Mouse (Mus musculus): ENCODE measurements at regions not wholly inside any gene's neighbourhood (a gene's known extent, or its start where the extent isn't known, plus 50 kb on each side); places are given as distances from the start of the nearest gene placed in this dataset.

DNA sequence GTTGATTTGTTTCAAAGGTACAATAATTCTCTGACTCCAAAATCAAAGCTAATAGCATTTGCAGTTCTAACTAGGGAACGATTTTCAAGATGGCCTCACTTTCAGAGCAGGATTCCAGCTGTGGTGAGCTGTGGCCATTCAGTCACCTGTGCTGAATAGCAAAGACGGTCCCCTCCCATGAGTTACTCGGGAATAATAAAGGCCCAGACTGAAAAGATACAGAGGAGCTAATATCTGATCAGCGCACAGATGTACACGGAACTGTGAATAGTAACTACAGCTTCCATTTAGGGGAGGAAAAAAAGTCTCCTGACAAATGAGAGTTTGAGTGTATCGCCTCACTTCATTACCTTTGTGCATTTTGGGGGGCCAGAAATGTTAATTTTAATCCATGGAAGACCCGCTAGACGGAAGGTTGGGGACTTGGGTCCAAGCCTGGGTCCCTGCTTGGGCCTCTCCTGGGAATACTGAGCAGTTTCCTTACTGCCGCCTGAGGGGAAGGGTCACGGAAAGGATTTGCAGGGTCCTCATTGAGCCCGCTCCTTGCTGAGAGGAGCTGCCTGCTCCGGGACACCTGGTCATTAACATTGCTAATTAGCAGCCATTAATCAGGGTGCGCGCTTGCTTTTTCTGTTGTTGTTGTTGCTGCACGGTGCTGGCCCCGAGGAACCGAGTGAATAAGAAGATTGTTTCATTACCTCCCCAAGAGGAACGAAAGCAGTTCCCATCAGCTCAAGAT, 421.2 kb upstream of the Atp11b start:
- Histone ChIP-seq H3K4me1 (peaks cover 50% of the 10 kb centered on the region), H3K9me3 (replicated peaks) (no peaks in the 10 kb centered on the region), H3K36me3 (ENCODE audit: poor library complexity, severe bottlenecking) (no peaks in the 10 kb centered on the region), H3K9ac (0 out of 2 replicates have a peak overlapping the region, but pooled peaks have one; percentile 21), H3K27me3 (no peaks in the 10 kb centered on the region), H3K4me2 (peak overlapping the region; percentile 48), H3K27ac (peak overlapping the region; percentile 91), H3K4me3 (peak overlapping the region; percentile 1; the same call in 1 of the 2 replicates)
- ATAC-seq: peak; percentile 85
- WGBS: 2% methylated on average over 18 of the region's 18 CpGs

DNA sequence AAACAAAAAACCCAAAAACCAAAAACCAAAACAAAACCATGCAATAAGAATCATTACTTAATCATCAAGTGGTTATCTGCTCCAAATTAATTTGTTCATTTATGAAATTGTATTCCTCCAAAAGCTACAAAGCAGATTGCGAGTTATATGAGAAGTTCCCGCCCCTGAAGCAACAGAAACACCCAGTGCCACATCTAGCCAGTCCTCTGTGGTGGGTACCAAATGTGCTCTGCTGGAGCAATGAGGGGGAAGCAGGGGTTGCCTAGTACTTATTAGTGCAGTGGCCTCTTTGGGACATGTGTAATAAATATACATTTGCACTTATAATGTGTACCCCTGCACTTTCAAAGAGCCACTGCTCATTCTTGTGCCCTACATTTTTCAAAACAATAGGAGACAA, 419.9 kb upstream of the Atp11b start:
- no peak overlapping the region for H3K9ac ChIP-seq

DNA sequence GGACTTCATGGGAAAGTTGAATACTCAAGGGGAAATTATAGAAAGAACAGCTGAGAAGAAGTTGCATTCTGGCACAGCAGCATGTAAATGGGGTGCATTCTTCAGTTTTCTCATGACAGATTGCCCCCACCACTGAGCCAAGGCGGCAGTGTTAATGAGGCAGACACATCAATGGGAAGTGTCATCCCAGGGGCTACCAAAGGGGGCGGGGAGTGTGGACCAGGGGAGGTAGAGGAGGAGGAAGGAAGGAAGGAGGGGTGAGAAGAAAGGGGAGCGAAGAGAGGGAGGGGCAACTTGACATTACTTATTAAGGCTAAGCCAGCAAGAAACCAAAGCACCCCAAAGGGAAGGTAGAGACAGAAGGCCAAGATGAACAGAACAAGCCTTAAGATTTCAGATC, 419.4 kb upstream of the Atp11b start:
- Histone ChIP-seq H3K9me3 (replicated peaks) (no peaks in the 10 kb centered on the region), H3K9ac (no peak overlapping the region), H3K4me1 (peaks cover 52% of the 10 kb centered on the region), H3K4me3 (no peak overlapping the region), H3K4me2 (no peak overlapping the region), H3K36me3 (ENCODE audit: poor library complexity, severe bottlenecking) (no peaks in the 10 kb centered on the region), H3K27ac (peak overlapping the region; percentile 69), H3K27me3 (no peaks in the 10 kb centered on the region)
- ATAC-seq: 0 out of 2 replicates have a peak, but pooled peaks have one; percentile 36
- 6% methylated on average over 3 of the region's 3 CpGs for WGBS

More for the DNA sequence above, 419.9 kb upstream of the Atp11b start:
- H3K9me3 ChIP-seq (replicated peaks): no peaks in the 10 kb centered on the region
- H3K27me3 ChIP-seq: no peaks in the 10 kb centered on the region
- H3K27ac ChIP-seq: peak overlapping the region; percentile 69
- WGBS: 26% methylated on average over 2 of the region's 2 CpGs
- H3K4me1 ChIP-seq: peaks cover 50% of the 10 kb centered on the region
- H3K36me3 ChIP-seq (ENCODE audit: poor library complexity, severe bottlenecking): no peaks in the 10 kb centered on the region
- H3K4me2 ChIP-seq: no peak overlapping the region
- H3K4me3 ChIP-seq: no peak overlapping the region
- no peak for ATAC-seq

DNA sequence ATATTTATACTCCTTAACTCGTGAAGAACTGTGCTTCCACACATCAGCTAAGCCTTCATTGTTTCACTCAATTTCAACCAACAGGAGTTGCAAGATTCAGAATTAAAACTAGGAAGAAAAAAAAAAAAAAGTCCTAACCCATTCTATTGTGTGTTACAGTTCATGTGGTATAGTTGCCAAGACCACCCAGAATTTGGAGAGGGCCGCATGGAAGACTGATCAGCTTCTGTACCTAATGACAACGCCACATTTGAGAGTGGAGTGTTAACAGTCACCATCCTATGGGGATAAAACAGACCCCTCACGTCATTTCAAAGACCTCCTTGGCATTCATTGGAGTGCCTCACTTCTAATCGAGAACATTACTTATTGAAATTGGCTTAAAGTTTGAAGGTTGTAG, 418.1 kb upstream of the Atp11b start:
- WGBS: 14% methylated on average over 5 of the region's 5 CpGs
- no peaks in the 10 kb centered on the region for H3K9me3 ChIP-seq (replicated peaks)
- H3K4me3 ChIP-seq: no peak overlapping the region
- no peak overlapping the region for H3K9ac ChIP-seq
- no peaks in the 10 kb centered on the region for H3K27me3 ChIP-seq
- H3K27ac ChIP-seq: 0 out of 2 replicates have a peak overlapping the region, but pooled peaks have one; percentile 64
- peaks cover 61% of the 10 kb centered on the region for H3K4me1 ChIP-seq
- H3K4me2 ChIP-seq: no peak overlapping the region
- no peaks in the 10 kb centered on the region for H3K36me3 ChIP-seq (ENCODE audit: poor library complexity, severe bottlenecking)
- no peak for ATAC-seq

DNA sequence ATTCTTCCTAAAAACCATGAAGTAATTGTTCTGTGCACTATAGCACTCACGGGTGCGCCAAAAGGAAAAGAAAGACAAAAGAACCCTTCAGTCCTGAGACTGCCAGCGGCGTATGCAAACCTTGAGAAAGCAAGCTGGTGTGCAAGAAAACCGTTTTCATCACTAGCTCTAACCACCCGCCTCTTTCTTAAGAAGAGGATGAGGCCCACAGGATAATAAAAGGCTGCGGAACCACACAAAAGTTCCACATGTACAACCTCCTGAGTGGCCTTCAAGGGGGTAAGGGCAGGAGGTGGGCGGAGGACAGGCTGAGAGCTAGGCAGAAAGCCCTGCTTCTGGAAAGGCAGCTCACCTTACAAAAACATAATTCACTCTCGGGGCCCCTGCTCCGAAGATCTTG, 413.4 kb upstream of the Atp11b start:
- peak; percentile 56 for ATAC-seq
- Histone ChIP-seq H3K9me3 (replicated peaks) (no peaks in the 10 kb centered on the region), H3K4me1 (peaks cover 63% of the 10 kb centered on the region), H3K9ac (peak overlapping the region; percentile 67), H3K27me3 (no peaks in the 10 kb centered on the region), H3K27ac (peak overlapping the region; percentile 98), H3K4me2 (peak overlapping the region; percentile 59), H3K36me3 (ENCODE audit: poor library complexity, severe bottlenecking) (no peaks in the 10 kb centered on the region), H3K4me3 (peak overlapping the region; percentile 37)
- WGBS: under 1% methylated on average over 10 of the region's 10 CpGs

DNA sequence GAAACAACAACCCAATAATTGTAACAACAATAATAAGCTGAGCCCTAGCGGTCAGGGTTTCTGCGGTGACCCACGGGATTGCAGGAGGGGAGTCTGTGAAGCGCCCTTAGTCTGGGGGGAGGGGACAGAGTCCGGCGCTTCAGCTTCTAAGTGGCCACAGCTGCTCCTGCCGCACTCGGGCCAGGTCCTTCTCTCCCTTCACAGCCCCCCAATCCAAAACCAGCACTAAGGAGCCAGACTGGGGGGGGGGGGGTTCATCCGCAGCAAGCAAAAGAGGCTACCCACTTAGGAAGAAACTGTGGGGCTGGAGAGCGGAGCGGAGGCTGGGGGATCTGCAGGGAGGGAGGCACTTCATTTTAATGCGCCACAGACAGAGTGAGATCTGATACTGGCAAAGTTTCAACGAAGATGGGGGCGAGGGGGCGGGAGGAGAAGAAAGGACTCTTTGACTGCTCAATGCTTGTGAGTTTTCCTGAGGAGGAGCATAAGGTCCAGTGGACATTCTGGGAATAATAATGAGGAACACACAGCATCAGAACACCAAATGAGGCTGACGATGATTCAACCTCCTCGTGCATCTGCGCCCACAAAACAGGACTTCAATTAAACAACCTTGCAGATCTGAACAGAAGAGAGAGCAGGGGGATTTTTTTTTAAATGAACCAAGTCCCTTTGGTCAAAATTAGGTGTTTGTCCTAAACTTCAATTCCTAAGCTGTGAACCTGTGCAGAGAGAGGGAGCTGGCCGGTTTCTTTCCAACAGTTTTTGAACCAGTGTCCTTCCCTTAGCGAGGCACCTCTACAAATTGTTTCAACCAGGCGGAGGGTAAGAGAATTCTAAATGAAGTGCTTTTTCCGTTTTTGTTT, 412.7 kb upstream of the Atp11b start:
- Histone ChIP-seq H3K4me2 (peak overlapping the region; percentile 59), H3K4me3 (peak overlapping the region; percentile 37), H3K9me3 (replicated peaks) (no peaks in the 10 kb centered on the region), H3K27ac (peak overlapping the region; percentile 98), H3K4me1 (peaks cover 58% of the 10 kb centered on the region), H3K27me3 (no peaks in the 10 kb centered on the region), H3K36me3 (ENCODE audit: poor library complexity, severe bottlenecking) (no peaks in the 10 kb centered on the region), H3K9ac (peak overlapping the region; percentile 67)
- peak; percentile 92 for ATAC-seq
- under 1% methylated on average over 21 of the region's 22 CpGs for WGBS

DNA sequence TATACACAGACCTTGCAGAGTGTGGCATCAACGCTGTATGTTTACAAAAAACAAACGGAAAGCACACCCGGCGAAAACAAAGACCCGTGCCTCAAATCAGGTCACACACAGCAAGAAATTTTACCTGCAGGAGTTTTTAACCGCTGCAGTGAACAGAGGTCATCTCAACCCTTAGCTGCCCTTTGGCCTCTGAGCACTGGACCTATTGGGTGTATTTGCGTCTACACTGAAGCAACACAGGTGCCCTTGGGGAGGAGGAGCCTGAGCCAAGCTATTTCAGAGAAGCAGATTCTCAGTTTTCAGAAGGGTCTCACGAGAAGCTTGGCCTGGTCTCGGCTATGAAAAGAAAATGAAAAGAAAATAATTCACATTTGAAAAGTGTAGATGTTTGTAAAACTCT, 412.1 kb upstream of the Atp11b start:
- WGBS: 3% methylated on average over 9 of the region's 9 CpGs
- Histone ChIP-seq H3K4me1 (peaks cover 55% of the 10 kb centered on the region), H3K9me3 (replicated peaks) (no peaks in the 10 kb centered on the region), H3K36me3 (ENCODE audit: poor library complexity, severe bottlenecking) (no peaks in the 10 kb centered on the region), H3K4me2 (peak overlapping the region; percentile 59), H3K27me3 (no peaks in the 10 kb centered on the region), H3K9ac (peak overlapping the region; percentile 28), H3K27ac (peak overlapping the region; percentile 98), H3K4me3 (peak overlapping the region; percentile 37)
- ATAC-seq: 0 out of 2 replicates have a peak, but pooled peaks have one; percentile 6

DNA sequence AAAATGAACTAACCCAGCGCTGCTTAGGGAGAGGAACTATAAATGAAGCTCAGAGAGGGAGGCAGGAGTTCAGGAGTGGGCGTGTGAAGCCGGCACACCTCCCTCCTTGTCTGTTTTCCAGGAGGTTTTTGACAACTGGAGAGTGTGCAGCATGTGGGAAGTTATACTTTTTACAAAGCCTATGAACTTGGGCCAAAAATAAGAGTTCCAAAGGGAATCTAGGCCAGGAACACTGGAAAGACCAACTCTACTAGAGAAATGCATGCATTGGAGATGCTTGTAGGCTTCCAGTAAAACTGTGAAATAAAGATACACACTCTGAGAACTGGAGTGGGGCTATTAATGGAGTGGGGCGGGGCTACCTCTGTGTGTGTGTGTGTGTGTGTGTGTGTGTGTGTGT, 411.3 kb upstream of the Atp11b start:
- Histone ChIP-seq H3K36me3 (ENCODE audit: poor library complexity, severe bottlenecking) (no peaks in the 10 kb centered on the region), H3K9ac (no peak overlapping the region), H3K4me1 (peaks cover 55% of the 10 kb centered on the region), H3K4me3 (no peak overlapping the region), H3K27ac (peak overlapping the region; percentile 98), H3K27me3 (no peaks in the 10 kb centered on the region), H3K9me3 (replicated peaks) (no peaks in the 10 kb centered on the region), H3K4me2 (no peak overlapping the region)
- no peak for ATAC-seq
- WGBS: 39% methylated on average over 4 of the region's 4 CpGs

DNA sequence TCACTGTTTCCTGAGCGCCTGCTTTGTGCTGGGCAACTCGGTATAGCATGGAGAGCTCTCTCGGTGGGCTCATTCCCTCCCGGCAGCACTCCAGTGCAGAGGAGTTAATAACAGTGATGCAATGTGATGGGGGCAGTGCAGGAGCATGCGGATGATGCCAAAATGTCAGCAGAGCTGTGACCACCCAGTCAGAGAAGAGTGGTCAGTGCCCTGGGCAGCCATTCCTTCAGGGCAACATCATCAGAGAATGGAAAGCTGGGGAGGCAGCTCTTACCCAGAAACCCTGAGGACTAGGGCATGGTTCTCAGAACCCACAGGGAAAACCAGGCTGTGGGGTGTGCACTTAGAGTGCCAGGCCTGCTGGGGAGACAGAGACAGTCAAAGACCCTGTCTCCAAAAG, 410.0 kb upstream of the Atp11b start:
- peaks cover 55% of the 10 kb centered on the region for H3K4me1 ChIP-seq
- H3K4me2 ChIP-seq: no peak overlapping the region
- H3K27me3 ChIP-seq: no peaks in the 10 kb centered on the region
- H3K4me3 ChIP-seq: no peak overlapping the region
- H3K36me3 ChIP-seq (ENCODE audit: poor library complexity, severe bottlenecking): no peaks in the 10 kb centered on the region
- H3K27ac ChIP-seq: no peak overlapping the region
- no peak overlapping the region for H3K9ac ChIP-seq
- no peaks in the 10 kb centered on the region for H3K9me3 ChIP-seq (replicated peaks)
- WGBS: 44% methylated on average over 5 of the region's 5 CpGs
- ATAC-seq: no peak

DNA sequence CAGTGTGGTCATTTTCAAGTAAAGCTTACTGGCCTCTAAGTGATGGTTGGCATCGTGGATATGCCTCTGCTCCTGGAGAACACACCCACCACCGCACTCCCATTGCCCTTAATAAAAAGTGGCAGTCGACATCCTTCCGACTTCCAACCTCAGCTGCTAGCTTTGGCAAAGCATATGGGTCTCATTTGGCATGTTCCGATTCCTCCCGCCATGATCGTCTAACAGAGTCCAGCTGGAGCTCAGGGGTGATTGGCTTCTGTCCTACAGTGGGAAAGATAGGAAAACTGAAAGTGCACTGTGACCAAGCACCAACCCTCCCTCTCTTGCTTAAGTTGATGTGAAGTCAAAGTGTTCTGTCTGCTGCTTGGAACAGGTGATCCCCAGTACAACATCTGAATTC, 404.8 kb upstream of the Atp11b start:
- Histone ChIP-seq H3K27me3 (no peaks in the 10 kb centered on the region), H3K9ac (no peak overlapping the region), H3K9me3 (replicated peaks) (no peaks in the 10 kb centered on the region), H3K4me1 (peaks cover 30% of the 10 kb centered on the region), H3K4me2 (no peak overlapping the region), H3K27ac (no peak overlapping the region), H3K36me3 (ENCODE audit: poor library complexity, severe bottlenecking) (no peaks in the 10 kb centered on the region), H3K4me3 (no peak overlapping the region)
- no peak for ATAC-seq
- WGBS: 91% methylated on average over 7 of the region's 7 CpGs

DNA sequence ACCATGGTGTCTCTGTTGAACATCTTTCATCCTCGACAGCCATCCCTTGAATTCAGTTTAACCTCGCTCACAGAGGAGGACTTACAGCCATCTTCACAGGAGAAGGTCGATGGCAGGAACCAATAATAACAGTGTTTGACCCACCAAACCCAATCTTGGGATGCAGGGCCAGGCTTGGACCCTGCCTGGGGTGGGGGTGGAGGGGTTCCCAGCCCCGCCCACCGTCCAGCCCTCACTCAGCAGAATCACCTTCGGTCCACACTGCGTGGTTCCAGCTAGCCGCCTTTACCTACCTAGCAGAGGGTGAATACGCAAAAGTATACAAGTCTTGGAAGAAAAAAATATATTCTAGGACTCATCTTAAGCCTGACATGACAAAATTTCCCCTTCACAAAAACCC, 400.5 kb upstream of the Atp11b start:
- Histone ChIP-seq H3K9me3 (replicated peaks) (no peaks in the 10 kb centered on the region), H3K4me3 (no peak overlapping the region), H3K36me3 (ENCODE audit: poor library complexity, severe bottlenecking) (no peaks in the 10 kb centered on the region), H3K27ac (peak overlapping the region; percentile 44; the same call in 1 of the 2 replicates), H3K9ac (no peak overlapping the region), H3K4me1 (peaks cover 26% of the 10 kb centered on the region), H3K27me3 (no peaks in the 10 kb centered on the region), H3K4me2 (no peak overlapping the region)
- 89% methylated on average over 9 of the region's 9 CpGs for WGBS
- peak; percentile 46 for ATAC-seq

DNA sequence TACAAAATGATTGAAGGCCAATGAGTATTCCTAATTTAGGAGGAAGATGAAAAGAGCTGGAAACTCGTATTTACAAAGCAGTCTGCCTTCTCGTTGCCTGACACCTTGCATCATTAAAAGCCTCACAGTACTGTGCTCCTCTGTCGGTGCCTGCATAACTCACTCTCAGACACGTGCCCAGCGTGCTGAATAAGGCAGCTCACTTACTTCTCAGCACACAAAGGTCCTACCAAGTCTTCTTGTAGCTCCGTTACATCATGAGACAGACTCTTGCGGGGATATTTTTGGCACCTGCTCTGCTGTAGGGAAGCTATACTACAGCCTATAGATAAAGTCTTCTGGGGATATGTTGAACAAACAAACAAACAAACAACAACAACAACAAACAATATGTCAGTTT, 400.0 kb upstream of the Atp11b start:
- Histone ChIP-seq H3K9ac (no peak overlapping the region), H3K27ac (peak overlapping the region; percentile 70), H3K36me3 (ENCODE audit: poor library complexity, severe bottlenecking) (no peaks in the 10 kb centered on the region), H3K4me3 (no peak overlapping the region), H3K4me1 (peaks cover 30% of the 10 kb centered on the region), H3K4me2 (no peak overlapping the region), H3K9me3 (replicated peaks) (no peaks in the 10 kb centered on the region), H3K27me3 (no peaks in the 10 kb centered on the region)
- 38% methylated on average over 7 of the region's 7 CpGs for WGBS
- peak; percentile 92 for ATAC-seq
